Mouse (Mus musculus) erythroblast, adult 5-6 weeks (primary cell): ENCODE data around the gene Ifnlr1. TPM values are rescaled to one million over a fixed set of nuclear protein-coding genes. Genes with fewer than 3 reads are reported as not detected.
"Not testable (repeated sequence)": the region's sequence is repeated elsewhere in the genome, so short reads cannot be mapped to it uniquely, and the experiment has no call there.

Experiments
- ATAC-seq: replicated peaks from 2 replicates; pipeline ENCODE4 v1.8.0; 2016; ENCODE audit warnings: moderate number of reproducible peaks, mild to moderate bottlenecking, moderate TSS enrichment, inconsistent platforms; ENCODE audit not compliant: poor library complexity, low FRiP score, severe bottlenecking
- total RNA-seq, 2 experiments: library from RNA; stranded (forward) in 1 of 2; stranded (reverse) in 1 of 2; fragments of 150-400 nt in 1 of 2; fragments of 200-764, 138-1000 nt in 1 of 2; gene quantifications; 2 replicates each; pipeline versions ENCODE4 v1.2.3 to v1.2.4; 2015 to 2017; ENCODE audit warnings: low replicate concordance in 2 of 2

The Ifnlr1 gene
- total RNA-seq (2015; ENCODE audit: low replicate concordance) (2.7 and 3.8 TPM in 2 replicates), total RNA-seq (2017; ENCODE audit: low replicate concordance) (1.4 and 1.7 TPM in 2 replicates)

DNA sequence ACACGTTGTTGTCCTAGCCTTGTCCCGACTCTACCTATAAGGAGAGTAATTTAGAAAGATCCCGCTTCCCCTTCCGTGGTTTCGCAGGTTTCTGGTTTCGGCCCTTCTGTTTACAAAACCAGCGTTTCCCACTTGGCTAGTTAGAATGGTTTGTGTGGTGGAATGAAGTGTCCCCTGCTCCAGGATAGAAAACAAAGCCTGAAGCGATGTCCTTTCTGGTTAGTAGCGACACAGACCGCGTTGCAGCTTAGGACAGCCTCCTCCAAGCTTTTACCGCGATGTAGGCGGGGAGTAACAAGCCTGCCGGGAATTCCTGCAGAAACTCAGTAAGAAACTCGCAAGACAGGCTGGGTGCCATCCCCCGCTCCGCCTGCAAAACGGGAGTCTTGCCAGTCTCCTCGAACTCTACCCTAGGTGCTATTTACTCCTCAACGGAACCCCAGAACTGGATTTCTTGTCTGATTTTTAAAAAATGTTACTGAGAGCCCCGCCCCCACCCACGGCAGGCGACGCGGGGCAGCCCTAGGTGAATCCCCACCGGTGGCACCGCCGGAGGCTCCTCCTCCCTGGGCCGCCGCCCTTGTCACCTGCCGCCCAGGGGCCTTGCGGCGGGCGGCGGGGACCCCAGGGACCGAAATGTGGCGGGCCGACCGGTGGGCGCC is at the start of gene Ifnlr1:
Ifnlr1 (plus strand) TSS at position 382 of the 662 bp plus-strand sequence.
- ATAC-seq, result no peak

DNA sequence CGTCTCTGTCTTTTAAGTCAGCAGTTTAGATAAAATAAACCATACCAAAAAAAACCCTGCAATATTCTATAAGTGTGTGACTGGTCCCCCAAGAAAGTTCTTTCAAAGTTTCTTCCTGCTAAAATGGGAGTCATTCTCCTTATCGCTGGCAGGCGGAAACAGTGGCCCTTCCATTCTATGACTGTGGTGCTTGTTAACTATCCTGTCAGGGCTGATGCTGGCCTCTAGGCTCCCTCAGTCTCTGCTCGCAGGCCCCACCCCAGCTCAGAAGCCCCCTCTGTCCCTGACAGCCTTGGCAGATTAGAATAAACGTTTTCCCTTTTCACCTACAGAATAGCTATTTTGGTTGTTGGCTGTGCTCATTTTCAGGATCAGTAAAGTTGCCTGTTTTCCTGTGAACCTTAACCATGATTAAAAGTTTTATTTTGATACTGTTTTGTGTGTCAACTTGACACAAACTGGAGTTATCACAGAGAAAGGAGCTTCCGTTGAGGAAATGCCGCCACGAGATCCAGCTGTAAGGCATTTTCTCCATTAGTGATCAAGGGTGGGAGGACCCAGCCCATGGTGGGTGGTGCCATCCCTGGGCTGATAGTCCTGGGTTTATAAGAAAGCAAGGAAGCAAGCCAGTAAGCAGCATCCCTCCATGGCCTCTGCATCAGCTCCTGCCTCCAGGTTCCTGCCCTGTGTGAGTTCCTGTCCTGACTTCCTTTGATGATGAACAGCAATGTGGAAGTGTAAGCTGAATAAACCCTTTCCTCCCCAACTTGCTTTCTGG is 44.6 kb upstream of the Ifnlr1 start:
- ATAC-seq, result not testable (repeated sequence)

GRCm38 (mm10) chr4:135645022-135645637 is 41.0 kb upstream of the Ifnlr1 start:
- no peak for ATAC-seq

DNA sequence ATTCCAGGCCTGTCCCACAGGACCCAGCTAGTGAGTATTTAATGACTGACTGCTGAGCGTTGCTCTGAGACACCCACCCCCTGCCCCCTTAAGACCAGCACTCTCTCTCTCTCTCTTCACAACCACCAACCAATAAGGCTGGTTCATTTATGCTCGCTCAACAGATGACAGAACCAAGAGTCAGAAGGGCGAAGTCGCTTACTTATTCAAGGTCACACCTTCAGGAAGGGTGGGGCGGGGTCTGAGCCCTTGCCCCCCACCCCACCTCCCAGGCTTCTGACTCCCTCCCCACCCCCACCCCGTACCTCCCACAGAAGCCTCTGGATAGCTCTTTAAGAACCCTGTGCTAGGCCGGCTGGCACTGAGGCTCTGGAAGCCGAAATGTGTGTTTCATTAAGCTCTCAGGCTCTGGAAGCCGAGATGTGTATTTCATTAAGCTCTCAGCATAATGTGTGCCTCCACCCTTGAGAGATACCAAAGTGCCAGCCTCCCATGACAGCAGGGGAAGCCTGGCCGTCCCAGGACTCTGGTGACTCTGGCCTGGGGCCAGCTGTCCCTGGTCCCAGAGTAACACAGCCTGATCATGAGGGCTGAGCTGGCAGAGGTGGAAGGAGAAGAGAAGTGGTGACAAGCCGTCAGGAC is 33.0 kb upstream of the Ifnlr1 start:
- no peak for ATAC-seq

GRCm38 (mm10) chr4:135653956-135654355 is 32.1 kb upstream of the Ifnlr1 start:
- ATAC-seq, result no peak

- ATAC-seq, result no peak
Measured at GRCm38 (mm10) chr4:135655499-135655898, 30.6 kb upstream of the Ifnlr1 start.

GRCm38 (mm10) chr4:135656094-135656589 is 29.9 kb upstream of the Ifnlr1 start:
- ATAC-seq, result no peak

DNA sequence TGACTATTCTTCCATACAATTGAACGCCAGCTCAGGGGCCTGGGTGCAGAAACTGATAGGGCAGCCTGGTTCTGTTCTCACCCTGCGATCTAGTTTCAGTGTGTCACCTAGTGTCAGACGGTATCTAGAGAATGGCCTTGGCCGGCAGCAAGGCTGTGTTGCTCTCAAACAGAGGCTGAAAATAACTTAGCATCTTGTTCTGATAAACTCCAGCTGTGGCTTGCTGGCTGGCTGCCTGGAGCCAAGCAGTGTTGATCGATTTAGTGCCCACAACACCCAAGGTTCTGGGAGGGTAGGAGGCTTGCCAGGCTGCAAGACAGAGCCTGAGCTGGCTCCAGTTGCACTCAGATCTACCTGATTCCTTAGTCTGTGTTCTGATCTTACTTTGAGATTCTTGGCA is 27.6 kb upstream of the Ifnlr1 start:
- ATAC-seq, result no peak

DNA sequence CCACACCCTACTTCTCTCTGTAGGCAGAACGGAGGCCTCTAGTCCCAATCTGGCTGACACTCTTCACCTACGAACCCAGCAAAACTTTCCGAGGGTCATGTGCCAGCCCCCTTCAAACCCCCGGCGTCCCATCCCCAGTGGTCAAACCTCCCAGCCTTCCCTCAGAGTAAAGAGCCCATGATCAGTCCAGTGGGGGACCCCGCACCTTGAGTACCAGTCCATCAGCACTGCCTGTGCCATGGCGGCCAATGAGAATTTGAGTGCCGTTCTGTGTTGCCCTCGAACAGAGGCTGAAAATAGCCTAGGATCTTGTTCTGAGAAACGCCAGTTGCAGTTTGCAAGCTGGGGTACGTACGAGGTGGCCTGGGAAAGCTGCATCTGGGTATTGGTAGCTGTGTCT is 27.2 kb upstream of the Ifnlr1 start:
- ATAC-seq, result no peak

DNA sequence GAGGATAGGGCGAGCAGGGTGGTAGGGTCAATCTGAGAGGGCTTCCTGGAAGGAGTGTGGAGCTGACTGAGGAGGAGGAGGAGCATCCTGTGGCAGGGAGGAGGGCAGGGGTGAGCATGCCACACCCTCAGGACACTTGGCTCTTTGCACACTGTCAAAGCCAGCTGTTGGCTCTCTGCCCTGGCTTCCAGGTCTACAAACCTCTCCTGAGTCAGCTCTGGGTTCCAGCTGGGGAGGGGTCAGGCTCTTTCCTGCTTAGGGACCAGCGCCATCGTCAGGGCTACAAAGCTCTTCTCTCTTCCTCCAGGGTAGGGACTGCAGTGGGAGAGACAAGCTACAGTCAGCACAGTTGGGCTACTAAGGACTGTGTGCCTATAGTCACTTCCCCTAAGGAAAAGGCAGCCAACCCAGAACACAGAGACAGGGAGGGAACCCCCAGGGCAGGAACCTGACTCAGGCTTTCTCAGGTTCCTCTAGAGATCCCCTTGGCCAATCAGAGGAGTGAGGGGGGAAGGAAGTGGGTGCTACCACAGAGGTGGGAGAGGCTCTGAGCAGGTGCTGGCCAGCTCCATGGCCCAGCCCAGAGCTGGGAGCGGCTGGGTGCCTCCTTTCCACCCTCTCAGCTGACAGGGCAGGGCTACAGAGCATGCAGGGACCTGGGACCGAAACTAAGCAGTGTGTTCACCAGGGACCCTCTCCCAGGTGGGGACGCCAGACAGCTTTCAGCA is 24.8 kb upstream of the Ifnlr1 start:
- ATAC-seq, result no peak

- ATAC-seq, result no peak
Measured at GRCm38 (mm10) chr4:135661994-135662393, 24.1 kb upstream of the Ifnlr1 start.

GRCm38 (mm10) chr4:135664656-135665055 is 21.4 kb upstream of the Ifnlr1 start:
- no peak for ATAC-seq

GRCm38 (mm10) chr4:135666192-135666975 is 19.7 kb upstream of the Ifnlr1 start:
- ATAC-seq, result peak; percentile 55; the same call in 1 of the 2 replicates

DNA sequence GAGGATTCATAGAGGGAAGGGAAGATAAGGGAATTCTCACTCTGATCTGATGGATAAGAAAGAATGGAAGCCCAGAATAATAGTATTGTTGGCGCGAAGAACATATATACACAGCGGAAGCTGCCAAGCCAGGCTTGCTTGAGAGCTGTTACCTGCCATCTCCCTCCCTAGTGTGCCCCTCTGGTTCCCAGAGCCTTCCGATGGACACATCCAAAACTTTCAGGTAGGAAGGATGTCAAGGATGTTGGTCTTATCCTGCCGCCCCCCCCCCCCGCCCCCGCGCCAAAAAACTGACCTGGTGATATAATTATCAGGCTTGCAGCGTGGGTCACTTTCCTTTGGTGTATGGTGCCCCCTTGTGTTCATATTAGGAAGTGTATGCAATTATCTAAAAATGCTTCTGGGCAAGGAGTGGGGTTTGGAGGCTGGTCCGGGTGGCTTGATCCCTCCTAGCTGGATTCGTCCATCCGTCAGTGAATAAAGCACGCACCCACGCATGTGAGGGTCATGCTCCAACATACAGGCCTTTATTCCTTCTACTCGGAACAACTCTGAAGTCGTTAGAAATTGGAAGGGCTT is 18.7 kb upstream of the Ifnlr1 start:
- ATAC-seq, result 0 out of 2 replicates have a peak, but pooled peaks have one; percentile 48

DNA sequence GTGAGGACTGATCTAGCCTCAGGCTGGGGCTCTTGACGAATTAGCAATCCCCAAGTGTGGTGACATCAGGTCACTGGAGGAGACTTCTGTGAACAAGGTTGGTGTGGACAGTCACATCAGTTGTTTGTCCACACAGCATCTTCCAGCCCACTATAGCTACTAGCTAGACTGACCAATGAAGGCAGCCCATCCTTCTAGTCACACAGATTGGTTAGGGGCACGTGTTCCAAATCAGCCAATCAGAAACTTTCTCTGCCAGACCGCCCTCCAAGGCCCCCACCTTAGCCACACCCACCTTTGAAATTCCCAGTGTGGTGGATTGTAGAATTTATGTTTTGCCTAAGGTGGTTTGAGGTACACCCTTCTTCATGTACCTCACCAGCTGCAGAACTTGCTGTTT is 12.6 kb upstream of the Ifnlr1 start:
- peak; percentile 28 for ATAC-seq

DNA sequence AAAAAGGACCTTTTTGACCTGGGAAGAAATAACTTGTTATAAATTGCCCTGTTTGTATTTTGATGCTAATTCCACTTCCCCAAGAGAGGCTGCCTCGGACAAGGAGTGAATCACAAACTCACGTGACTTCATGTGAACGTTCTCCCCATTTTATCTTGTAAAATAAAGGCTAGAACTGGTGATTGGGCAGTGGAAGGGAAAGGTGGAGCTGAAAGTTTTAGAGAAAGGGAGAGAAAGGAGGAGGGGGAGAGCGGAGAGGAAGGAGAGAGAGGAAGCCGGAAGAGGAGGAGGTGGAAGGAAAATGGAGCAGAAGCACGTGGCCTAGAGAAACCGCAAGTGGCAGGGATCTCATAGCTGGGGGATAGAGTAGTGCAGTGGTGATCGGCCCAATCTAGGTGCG is 11.1 kb upstream of the Ifnlr1 start:
- no peak for ATAC-seq

DNA sequence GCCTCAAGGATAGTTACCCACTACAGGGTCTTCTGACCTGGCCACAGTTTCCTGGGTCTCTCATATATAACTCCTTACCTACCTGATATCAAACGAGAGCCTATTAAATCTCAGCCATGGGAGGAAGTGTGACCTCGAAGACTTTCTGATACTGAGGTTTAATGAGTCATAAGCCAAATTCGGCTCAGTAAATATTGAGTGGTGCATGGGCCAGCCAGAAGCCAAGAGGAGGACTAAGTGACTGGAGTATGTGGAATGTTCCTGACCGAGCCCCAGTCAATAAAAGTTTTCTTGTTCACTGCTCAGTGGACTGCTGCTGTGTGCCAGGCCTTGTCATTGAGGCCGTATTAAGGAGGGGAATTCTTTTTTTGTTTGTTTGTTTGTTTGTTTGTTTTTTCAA is 9.6 kb upstream of the Ifnlr1 start:
- ATAC-seq, result no peak

DNA sequence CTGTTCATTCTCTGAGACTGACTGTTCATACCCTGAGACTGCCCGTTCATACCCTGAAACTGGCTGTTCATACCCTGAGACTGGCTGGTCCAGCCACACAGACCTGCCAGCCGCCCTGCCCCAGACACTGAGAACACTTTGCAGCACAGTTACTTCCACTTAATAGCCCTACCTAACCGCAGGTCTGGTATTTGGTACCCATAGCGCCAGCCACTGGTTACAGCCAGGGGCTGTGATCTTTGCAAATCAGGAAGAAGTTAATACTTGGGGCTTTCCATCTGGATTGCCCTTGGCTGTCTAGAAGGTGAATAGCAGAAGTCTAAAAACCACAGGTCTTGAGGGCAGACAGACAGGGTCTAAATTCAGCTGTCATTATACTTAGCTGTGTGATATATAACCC is 6.8 kb upstream of the Ifnlr1 start:
- no peak for ATAC-seq
